Mouse (Mus musculus) urinary bladder, postnatal 14 days (tissue): Measurements from ENCODE around the gene Otop2.

ENCODE experiments used
- DNase-seq: peaks from one replicate; pipeline ENCODE4 v3.0.0; 2021; ENCODE audit warnings: low spot score

The Otop2 gene

DNA sequence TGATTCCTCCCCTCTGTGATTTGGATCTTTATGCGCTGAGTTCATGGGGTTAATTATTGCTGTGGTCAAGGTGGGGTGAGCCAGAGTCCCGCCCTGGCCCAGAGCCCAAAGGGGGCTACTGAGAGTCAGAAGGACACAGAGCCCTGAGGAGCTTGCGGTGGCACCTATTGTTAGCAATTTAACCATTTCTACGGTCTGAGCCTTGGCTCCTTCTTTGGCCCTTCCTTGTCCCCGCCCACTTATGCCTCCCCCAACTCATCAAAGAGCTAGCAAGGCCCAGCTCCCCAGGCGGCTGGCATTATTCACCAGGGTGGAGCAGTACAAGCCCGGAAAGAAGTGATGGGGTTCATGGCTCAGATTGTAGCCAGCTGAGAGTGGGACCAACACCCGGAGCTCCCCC lies at the start of gene Otop2:
TSS of gene Otop2 (plus strand) at position 301 of the 400 bp plus-strand sequence.
- DNase-seq, result no peak

DNA sequence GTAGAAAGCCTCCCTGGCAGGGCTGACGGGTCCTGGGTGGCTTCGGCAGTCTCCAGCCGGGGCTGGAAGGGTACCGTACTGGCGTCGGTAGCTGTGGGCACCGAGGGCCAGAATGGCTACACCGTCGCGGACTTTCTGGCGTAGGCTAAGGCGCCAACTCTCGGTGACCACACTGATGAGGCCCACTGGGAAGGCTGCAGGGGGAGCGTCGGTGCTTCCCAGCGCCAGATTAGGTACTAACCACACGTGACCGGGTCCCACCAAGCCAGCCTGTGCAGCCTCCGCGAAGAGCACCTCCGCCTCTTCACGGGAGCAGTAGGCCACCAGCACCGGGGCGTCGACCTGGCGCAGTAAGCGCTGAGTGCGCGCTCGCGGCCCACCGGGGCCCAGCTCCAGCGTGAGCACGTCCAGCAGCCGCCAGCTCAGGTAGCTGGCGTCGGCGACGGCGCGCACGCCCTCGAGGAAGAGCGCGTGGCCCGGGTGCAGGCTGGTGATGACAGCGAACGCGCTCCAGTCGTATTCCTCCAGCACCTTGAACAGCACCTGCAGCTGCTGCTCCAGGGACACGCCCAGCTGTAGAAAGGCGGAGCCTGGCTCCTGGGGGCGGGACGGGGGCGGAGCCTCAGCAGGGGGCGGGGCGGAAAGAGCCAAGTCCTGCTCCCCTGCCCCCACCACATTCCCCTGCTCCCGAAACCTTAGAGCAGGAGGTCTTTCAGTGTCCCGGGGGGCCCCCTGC lies 49.0 kb upstream of the Otop2 start:
- no peak for DNase-seq

DNA sequence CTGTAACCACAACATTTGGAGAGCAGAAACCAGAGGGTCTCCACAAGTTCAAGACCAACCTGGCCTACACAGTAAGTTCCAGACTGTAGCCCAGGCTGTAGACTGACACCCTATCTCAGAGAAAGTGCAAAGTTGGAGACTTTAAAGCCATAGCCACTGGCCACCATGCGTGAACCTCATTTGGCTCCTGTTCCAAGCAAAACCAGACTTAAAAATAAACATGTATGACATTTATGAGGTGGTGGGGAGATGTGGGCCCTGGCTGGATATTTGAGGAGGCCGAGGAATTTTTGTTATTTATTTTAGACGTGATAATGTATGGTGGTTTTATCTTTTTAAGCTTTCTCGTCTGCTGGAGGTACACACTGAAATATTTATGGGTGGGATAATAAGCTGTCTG lies 47.8 kb upstream of the Otop2 start:
- DNase-seq, result no peak

DNA sequence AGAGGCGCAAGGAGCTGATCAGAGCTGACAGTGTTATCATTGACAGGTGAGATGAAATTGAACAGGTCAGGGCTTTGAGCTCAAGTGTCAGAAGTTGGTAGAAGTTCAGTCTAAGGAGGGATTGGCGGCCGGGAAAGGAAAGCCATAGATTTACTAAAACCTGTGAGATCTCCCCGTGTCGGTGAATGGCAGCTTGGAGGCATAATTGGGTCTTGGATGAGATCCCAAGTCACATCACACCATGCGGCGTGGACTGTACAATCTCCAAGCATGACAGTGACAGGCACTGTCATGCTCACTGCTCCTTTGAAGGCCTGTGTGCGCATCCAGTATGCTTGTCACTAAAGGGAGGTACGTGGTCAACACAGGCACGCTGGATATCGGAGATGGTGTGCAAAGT lies 44.0 kb upstream of the Otop2 start:
- no peak for DNase-seq

DNA sequence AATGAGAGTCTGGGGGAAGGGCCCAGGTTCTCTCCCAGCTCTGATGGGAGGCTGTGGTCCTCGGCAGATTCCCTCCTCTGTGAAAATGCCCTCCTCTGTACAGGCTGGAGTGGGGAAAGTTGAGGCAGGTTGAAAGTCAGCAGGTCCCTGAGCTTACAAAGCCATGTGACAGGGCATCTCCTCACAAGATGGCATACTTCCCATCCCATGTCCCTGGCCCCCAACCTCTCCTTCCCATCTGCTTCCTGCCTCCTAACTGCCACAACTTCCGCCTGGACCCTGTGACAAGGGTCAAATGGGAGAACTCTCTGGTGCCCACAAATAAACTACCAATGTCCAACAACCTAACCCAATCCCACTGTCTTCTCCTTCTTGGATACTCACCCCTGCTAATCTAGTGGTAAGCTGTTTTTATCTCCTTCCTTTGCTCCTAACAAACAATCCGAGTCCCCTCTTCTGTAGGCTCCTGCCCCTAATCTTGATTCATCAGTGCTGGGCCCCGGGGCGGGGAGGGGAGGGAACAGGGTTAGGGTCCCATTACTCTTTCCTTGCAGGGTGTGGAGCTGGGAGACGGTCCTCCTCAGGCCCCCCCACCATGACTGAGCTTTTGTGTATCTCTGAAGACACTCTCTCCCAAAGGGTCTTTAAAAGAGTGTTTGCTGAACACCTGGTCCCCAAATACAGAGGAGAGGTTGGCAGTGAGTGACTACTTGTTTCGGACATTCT lies 42.7 kb upstream of the Otop2 start:
- DNase-seq, result no peak

DNA sequence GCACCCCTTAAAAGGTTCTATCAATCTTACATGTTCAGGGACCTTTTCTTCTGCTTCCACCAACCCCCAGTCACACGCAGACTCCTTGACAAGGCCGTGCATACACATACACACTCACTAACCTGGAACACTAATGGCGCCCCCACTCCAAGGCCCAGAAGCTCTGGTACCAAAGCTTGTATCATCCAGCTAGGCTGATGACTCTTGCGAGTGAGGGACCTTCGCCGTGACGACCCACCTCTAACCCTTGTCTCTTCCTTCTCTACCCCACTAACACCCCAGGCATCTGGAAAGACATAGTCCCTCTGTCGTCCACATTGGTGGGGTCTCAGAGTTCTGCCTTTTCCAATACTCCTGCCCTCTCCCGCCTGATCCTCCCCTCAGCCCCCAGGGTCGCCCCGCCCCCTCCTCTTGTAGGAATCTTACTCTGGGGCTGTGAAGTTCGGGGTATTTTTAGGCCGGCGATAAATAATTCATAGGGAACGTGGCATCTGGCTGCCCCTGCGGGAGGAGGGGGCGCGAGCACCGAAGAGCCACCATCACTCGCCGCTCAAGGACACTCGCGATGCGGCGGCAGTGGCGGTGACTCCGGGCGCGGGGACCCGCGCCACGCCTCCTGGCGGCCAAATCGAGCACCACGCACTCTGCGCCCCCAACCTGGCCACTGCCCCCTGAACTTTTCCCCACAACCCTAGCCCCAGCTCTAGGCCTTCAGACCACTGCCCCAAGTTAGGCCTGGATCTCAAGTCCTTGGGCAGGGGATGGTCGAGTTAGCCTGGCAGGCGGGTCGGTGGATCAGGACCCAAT lies 41.9 kb upstream of the Otop2 start:
- DNase-seq, result no peak

DNA sequence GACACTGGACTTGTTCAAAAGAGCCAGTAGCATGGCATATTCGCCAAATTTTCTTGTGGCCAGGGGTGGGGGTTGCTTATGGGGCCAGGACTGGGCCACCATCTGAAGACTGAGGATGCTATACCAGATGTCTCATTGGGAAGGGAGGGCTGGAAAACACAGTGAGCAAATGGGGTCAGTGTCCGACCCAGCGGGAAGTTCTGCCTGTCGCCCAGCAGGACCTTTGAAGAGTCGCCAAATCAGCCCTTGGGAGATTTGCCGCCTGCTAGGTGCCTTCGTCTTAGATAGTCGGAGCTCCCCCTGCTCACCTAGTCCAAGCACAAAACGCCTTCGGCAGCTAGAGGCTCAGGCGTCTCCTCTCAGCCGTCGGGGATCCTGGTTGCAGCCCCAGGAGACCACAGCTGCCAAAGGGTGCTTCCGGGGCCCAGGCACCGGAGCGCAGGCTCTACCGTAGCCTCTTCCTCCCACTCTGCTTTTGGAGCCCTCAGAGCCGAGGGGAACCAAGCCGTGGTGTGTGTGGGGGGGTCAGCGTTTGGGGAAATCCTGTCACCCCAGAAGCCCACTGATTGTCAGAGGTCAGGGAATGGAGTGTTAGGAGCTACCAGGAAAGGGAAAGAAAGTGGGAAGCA lies 41.1 kb upstream of the Otop2 start:
- DNase-seq, result no peak

DNA sequence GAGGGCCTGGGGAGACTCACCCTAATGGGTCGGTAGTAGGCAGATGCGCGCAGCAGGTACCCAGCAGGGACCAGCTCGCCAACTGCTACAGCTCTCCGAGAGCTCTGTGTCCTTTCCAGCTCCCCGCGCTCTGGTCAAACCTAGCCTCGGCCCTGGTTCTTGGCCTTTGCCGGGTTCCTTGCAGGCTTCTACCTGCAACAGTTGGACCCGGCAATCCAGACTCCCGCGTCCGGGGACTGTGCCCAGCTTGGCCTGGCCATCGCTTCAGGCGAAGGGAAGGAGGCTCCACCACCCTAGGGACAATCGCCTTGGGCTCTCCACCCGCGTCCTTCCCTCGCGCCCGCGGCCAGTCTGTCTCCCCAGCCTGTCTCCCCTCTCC lies 40.6 kb upstream of the Otop2 start:
- no peak for DNase-seq

DNA sequence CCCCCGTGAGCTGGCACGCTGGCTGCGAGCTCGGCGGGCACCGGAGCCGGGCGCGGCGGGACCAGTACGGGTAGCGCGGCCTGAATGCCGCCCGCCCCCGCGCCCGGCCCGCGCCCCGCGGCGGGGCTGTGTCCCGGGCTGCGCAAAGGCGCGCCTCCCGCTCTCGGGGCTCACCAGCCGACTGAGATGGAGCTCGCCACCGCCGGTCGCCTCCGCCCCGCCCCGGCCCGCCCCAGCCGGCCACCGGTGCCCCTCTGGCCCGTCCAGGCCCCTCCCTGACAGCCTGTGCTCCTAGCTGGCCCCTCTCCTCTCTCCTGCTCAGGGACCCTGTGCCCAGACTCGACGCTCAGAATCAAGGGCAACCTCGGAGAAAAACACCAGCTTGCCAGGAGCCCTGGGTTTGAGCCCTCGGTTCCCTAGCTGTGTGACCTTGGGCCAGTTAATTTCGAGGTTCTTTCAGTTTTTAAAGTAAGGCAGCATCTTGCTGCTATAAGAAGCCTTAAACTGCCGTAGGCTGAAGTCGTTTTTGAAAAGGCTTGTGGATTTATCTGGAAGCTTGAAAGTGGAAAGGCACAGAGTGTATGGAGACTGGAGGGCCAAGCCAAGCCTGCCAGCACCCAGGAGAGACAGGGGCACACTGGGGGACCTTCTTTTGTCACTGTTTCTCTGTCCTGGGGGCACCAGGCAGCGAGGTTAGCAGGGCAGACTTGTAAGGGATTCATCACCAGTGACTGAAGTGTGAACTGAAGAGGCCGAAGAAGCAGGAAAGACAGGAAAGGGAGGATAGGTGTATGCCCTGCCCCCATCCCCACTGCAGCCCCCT lies 39.7 kb upstream of the Otop2 start, which contains the start of gene Grin2c:
TSS of gene Grin2c (minus strand) at position 183 of the 823 bp plus-strand sequence.
- no peak for DNase-seq

DNA sequence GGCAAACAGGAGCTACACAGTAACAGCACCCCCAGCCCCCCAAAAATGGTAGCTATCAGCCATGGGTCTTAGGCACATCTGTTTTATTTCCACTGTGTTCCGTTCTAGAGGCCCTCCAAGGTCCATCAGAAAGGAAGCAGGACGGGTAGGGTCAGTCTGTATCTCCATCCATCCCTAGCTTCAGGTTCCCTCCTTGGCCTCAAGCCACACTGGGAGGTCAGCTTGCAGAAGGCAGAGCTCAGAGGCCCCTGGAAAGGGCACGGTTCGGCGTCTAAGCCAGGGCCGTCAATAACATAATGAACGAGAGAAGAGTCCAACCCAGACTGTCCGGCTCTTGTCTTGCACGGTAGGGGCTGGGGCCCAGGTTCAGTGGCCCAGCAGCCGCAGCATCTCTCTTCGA lies 39.0 kb upstream of the Otop2 start:
- DNase-seq, result no peak

DNA sequence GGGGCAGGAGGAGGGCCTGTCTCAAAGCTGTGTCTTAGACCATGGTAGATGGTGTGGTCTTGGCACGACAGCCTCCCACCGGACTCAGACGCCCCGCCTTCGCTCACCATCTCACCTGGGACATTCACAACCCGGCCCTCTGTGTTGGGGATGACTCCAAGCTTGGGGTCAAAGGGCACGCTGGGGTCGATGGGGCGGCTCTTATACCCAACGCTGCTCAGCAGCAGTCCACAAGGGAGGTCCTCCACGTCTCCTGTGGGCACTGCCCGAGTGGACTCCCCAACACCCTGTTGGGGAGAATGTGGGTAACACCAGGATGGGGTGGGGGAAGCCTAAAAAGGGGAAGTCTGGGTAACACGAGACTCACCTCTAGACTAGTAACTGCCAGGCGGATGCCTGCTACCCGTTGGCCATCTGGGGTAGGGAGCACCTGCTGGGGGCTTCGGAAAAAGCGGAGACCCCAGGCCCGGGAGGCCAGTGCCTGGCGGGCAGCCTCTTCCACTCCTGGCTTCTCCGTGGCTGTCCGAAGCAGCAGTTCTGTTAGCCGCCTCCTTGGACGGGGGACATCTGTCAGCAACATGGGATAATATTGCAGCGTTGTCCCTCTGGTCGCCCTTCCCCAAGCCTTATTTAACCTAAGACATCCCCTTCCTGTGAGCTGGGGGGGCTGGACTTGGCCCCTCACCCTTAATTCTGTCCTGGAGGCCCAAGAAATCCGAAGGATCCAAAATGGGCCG lies 37.5 kb upstream of the Otop2 start:
- DNase-seq, result no peak

DNA sequence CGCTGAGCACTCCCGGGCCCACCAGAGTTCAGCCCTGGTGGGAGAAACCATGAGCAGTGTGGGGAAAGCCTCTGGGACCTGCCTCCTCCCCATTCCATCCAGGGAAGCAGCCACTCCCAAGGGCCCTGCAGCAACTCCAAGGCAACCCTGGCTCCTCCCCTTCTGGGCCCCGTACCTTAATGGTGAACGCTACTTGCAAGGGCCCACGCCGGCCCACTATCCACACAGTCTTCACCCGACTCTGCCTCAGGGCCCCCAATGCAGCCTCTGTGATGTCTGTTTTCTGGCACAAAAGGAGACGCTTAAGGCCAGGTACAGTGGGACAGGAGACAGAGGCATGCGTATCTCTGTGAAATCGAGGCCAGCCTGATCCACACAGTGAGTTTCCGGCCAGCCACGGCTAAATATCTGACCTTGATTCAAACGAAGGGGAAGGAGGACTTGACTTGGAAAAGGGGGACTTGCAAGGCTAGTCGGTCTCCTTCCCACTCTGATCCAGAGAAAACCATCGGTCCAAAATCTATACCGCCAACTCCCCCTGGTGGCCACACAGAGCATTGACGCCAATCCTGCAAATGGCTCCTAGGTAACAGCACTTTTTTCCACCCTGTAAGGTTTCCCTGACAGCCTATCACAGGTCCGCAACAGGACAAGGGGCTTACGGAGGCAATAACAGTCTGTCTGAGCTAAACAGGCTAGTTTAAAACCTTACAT lies 36.7 kb upstream of the Otop2 start:
- peak; percentile 76 for DNase-seq

DNA sequence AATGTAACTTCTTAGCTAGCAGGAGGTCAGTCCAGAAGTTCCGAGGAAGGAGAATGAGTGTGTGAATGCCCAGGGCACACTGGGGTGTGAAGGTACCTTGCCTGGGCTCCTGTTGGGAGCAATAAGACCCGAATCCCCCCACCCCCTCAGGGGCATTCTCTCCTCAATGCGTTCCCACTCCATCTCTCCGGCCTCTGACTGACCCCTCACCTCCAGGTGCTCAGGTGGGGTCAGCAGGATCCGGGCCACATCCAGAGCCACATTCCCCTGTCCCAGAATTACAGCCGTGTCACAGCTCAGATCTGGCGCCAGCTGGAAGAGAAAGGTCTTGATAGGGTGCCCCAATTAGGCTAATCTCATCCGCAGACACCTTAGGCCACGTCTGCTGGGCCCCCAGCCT lies 35.9 kb upstream of the Otop2 start:
- no peak for DNase-seq

DNA sequence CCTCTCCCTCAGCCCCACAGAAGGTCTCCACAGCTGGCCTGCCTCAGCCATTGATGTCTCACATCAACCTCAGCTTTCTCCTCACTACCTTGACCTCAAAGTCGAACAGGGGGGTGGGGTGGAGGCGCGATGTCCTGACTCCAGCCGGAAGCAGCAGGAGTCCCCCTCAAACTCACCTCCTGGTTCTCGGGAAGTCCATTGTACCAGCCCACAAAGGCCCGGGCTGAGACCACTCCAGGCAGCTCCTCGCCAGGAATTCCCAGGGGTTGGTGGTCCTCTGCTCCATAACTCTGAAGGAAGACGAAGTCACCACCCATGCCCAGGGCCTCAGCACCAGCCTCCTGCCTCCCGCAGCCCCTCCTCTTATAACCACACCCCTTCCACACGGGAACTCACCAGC lies 35.5 kb upstream of the Otop2 start:
- no peak for DNase-seq

DNA sequence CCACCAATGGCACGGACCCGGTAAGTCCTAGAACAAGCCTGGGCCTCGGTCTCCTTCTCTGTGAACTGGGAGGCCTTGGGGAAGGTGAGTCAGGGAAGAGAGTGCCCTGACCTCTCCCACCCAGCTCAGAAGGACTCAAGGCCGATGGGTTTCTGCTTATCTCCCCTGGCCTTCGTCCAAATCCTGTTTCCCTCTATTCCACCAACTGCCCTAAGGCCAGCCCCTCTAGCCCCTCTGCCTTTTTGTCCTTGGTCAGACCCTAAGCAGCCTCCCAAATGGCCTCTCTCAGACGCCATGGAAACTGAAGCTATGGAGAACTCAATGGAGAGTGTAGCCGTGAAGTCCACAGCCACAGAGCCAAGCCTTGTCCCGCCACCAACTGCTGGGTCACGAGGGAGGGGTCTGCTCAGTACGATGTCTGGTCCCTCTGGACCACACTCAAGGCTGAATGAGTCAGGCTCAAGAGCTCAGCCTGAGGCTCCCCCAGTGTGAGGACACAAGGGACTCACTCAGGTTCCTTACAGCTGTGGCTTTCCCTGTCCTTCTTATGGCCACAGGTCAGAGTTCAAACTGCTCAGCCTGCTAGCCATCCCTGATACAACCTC lies 34.0 kb upstream of the Otop2 start:
- no peak for DNase-seq

DNA sequence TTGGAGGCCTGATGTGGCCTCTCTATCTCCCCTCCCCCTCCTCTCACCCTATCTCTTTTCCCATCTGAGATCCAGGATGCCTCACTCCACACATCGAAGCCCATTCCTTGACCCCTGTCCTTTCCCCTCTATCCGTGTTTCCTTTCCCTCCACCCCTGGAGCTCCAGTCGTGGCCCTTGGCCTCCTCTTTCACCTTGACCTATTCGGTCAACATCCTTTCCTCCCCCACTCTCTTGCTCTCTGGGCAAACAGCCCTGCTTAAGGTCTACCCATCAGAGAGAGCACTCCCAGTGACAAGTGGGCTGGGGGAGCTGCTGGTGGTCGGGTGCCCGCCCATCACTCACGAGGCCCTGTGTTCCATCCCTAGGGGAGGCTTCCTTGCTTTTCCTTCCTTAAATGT lies 33.2 kb upstream of the Otop2 start:
- no peak for DNase-seq

DNA sequence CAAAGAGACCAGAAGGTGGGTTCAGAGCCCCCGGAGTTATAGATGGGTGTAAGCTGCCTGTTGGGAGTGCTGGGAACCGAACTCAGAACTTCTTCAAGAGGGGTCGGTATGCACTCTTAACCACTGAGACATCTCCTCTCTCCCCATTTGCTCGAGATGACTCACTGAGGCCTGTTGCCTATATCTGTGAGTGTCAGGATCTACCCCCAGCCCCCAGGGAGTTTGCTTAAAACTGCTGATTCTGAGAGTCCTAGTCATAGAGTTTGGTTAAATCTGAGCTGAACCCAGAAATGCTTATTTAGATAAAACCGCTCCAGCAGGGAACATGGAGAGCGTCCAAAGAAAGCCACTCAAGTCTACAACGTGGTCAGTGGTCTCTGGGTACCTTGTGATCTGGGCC lies 32.8 kb upstream of the Otop2 start:
- DNase-seq, result no peak

DNA sequence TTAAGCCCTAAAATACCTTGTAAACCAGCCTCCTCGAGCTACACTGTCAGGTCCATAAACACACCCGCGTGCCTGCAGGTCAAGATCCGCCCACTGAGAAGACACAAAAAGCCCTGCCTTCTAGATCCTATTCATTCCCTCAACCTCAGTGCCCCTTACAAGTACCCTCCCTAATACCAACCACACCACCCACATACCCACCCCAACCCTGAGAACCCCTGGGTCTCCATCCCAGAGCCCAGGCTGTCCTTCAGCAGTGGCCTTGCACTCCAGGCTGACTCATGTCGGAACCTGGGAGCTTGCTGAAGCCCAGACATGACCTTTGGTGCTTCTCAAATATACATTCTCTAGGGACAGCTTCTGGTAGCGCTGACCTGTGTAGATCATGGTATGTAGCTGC lies 32.2 kb upstream of the Otop2 start:
- DNase-seq, result no peak

DNA sequence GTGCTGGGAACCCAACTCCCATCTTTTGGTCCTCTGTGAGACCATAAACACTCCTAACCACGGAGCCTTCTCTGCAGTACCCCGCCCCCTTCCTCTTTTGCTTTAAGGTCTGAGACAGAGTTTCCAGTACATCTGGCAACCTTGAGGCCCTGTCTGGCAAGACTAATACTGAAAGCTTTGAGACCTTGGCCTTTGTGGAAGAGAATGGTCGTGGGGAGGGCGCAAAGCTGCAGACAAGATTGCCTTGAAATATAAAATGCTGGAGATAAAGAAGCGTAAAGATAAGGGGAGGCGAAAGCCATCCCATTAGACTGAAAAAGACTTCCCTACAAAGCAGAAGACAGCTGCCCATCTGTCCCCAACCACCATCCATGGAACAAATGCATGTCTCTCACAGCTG lies 31.5 kb upstream of the Otop2 start:
- no peak for DNase-seq

DNA sequence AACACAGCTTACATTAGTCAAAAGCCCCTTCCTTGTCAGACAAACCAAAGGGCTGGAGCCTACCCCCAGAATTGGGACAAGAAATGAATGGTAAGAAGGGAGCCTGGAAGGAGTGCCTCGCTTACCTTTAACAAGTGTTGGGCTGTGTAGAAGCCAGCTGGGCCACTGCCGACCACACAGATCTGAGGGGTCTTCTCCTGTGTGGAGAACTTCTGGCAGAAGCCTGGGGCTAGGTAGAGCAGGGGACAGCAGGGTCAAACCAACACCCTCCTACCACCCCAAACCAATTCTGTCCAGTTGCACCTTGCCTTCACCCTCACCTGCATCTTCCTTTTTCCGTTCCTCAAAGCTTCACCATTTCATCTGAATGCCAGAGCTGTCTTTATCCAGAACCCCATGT lies 31.0 kb upstream of the Otop2 start:
- no peak for DNase-seq
